Mouse (Mus musculus): ENCODE results near the gene Hhatl. TPM values are rescaled to one million over a fixed set of nuclear protein-coding genes. Genes with fewer than 3 reads are reported as not detected.
A peak's percentile ranks its signal among the peaks of the same experiment; 100 is the strongest.

Hhatl gene
- polyA plus RNA-seq, 1 experiment from 2014 or later, result 0.15 TPM

DNA sequence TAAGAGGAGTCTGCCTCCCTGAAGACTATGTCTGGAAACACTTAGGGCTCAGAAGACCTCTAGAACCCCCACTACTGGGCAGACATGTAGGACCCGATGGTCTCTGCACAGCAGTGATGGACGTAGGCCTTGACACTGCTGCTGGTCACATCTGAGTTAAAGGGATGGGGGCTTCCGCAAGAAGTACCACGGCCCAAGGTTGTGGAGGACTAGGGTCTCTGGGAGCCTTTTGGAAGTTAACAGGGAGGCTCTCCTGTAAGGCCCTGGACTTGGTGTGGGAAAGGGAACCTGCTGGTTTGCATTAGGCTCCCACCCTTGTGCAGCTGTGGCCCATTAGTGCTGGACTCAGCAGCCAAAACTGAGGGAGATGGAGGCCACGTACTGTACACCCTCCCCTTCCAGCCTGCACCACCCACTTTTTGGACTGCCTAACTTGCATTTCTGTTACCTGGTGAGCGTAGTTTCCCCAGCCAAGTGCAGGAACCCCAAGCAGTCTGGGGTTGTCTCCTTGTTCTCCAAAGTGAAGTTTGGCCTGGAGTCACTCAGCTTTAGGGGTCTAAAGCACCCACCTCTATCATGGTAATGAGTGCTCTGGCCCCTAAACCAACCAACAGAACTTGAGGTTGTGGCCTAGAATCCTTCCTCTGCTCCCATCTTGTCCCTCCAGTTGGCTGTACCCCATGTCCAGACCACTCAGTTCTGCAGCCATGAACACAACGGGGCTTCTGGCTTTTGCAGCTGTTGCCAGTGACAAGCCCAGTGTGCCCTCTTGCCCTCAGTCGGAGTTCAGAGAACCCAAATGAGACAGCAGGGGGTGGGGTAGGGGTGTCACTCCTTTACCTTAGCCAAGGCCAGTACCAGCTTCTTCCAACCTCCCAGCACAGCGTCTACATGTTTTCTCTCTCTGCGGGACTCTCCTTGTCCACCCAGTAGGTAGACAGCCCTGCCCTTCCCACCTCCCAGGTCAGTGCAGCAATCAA, 34.2 kb downstream of the Hhatl start:
- no peak for DNase-seq
- ATAC-seq (ENCODE audit: low read depth), result no peak
- no peak overlapping the region for H3K9ac ChIP-seq
- H3K36me3 ChIP-seq, result peaks cover 39% of the 10 kb centered on the region
- peaks cover 49% of the 10 kb centered on the region for H3K27me3 ChIP-seq
- WGBS (ENCODE audit: insufficient replicate concordance), result 61% methylated on average over 10 of the region's 10 CpGs
- peak overlapping the region; percentile 61; the same call in 1 of the 2 replicates for H3K4me3 ChIP-seq (replicated peaks)
- peaks cover 24% of the 10 kb centered on the region for H3K4me1 ChIP-seq (replicated peaks)
- peak overlapping the region; percentile 75 for H3K4me2 ChIP-seq
- no peak overlapping the region for H3K27ac ChIP-seq
- H3K9me3 ChIP-seq (replicated peaks), result no peaks in the 10 kb centered on the region

DNA sequence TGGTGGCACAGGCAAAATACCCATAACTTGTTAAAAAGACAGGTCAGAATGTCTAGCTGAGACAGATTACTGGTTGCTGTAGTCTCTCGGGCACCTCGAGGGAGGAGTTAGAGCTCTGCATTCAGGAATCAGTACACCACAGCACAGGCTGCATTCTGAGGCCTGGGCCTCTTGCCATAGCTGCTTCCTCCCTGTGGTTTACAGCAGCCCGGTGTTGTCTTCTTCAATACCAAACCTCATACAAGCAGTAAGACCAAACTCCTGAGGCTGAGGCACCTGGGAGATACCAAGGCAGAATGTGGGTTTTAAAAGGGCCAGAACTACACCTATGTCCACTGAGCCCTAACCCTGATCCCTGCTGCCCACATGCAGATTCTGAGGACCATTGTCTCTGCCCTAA, 34.9 kb downstream of the Hhatl start:
- WGBS (ENCODE audit: insufficient replicate concordance), result 16% methylated on average over 3 of the region's 3 CpGs
- ATAC-seq (ENCODE audit: low read depth), result no peak

DNA sequence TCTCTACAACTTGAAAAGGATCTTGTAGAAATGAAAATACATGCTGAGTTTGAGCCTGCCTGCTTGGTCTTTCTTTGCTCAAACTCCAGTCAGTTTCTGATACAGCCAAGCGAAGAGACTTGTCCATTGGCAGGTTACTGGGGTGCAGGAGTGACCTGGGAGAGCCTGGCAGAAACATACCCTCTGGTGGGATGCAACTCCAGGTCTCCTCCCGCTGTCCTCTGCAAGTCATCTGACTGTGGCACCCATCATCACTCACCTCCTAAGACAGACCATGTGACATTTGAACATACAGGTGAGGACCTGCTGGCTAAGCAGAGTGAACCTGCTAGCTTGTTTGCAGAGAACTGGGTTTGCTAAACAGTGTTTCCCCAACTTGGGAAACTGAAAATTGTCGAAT, 35.5 kb downstream of the Hhatl start:
- no peak overlapping the region for H3K4me3 ChIP-seq (replicated peaks)
- no peak overlapping the region for H3K27ac ChIP-seq
- H3K4me2 ChIP-seq, result no peak overlapping the region
- H3K4me1 ChIP-seq (replicated peaks), result peaks cover 24% of the 10 kb centered on the region
- peaks cover 42% of the 10 kb centered on the region for H3K27me3 ChIP-seq
- H3K36me3 ChIP-seq, result peaks cover 47% of the 10 kb centered on the region
- no peak for DNase-seq
- WGBS (ENCODE audit: insufficient replicate concordance), result 72% methylated on average over 3 of the region's 3 CpGs
- H3K9ac ChIP-seq, result no peak overlapping the region
- H3K9me3 ChIP-seq (replicated peaks), result no peaks in the 10 kb centered on the region
- no peak for ATAC-seq (ENCODE audit: low read depth)

More for the DNA sequence above, 34.9 kb downstream of the Hhatl start:
- Histone ChIP-seq H3K9me3 (replicated peaks) (no peaks in the 10 kb centered on the region), H3K27ac (no peak overlapping the region), H3K36me3 (peaks cover 41% of the 10 kb centered on the region), H3K9ac (no peak overlapping the region), H3K4me1 (replicated peaks) (peaks cover 24% of the 10 kb centered on the region), H3K27me3 (peaks cover 49% of the 10 kb centered on the region), H3K4me3 (replicated peaks) (no peak overlapping the region), H3K4me2 (no peak overlapping the region)
- no peak for DNase-seq

DNA sequence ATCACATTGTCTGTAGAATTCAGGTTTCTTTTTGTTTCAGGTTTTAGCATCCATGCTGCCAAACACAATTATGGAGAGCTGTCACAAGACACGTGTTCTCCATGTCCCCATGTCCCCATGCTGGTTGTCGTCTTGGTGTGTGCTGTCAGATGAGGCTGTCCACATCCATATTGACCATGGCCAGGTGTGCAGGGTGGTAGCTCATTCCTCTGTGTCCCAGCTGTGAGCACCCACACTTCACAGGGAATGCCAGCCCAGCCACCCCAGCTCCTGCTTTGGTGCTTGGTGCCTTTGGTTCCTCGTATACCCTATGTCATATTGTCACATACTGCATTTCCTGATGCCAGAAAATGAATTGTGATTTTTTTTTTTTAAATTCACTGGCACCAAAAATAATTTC, 37.7 kb downstream of the Hhatl start:
- H3K27me3 ChIP-seq, result peaks cover 21% of the 10 kb centered on the region
- DNase-seq (no peak), ATAC-seq (ENCODE audit: low read depth) (no peak)
- no peak overlapping the region for H3K27ac ChIP-seq
- peaks cover 69% of the 10 kb centered on the region for H3K36me3 ChIP-seq
- H3K4me3 ChIP-seq (replicated peaks), result no peak overlapping the region
- peaks cover 17% of the 10 kb centered on the region for H3K4me1 ChIP-seq (replicated peaks)
- WGBS (ENCODE audit: insufficient replicate concordance), result 77% methylated on average over 3 of the region's 3 CpGs
- H3K9me3 ChIP-seq (replicated peaks), result no peaks in the 10 kb centered on the region
- H3K9ac ChIP-seq, result no peak overlapping the region
- no peak overlapping the region for H3K4me2 ChIP-seq

DNA sequence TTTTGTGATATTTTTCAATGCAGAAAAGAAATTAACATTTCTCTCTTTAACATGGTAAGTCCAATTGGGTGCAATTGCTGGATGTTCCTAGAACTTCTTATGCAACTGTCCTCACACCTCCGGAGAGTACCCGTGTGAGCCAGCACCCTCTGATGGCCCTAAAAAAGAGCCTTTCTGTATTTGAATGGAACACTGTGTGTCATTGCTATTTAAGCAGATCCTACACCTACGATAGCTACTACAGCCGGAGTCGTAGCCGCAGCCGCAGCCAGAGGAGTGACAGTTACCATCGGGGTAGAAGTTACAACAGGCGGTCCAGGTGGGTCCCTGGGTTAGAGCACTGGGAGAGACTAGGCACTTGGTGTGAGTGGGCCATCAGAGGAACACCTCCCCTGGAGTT, 39.5 kb downstream of the Hhatl start:
- Histone ChIP-seq H3K9me3 (replicated peaks) (no peaks in the 10 kb centered on the region), H3K4me2 (no peak overlapping the region), H3K4me3 (replicated peaks) (no peak overlapping the region), H3K4me1 (replicated peaks) (no peaks in the 10 kb centered on the region), H3K27ac (no peak overlapping the region), H3K27me3 (peaks cover 2% of the 10 kb centered on the region), H3K36me3 (peaks cover 87% of the 10 kb centered on the region), H3K9ac (no peak overlapping the region)
- no peak for ATAC-seq (ENCODE audit: low read depth)
- WGBS (ENCODE audit: insufficient replicate concordance), result 90% methylated on average over 9 of the region's 9 CpGs
- DNase-seq, result no peak

DNA sequence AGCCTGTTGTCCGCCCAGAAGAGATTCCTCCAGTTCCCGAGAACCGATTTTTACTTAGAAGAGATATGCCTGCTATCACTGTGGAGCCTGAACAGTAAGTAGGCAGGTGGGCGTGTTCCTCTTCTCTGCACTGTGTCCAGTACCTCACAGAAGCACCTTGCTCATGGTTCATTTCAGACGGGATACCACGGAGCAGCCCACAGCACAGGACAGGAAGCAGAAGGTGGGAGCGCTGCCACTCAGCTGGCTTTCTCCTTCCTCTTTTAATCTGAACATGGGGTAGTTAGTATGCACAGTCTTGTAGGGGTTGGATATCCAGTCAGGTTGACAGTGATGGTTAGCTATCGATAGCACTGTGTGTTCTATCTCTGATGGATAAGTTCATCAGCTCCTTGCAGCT, 48.3 kb downstream of the Hhatl start:
- WGBS (ENCODE audit: insufficient replicate concordance), result 61% methylated on average over 8 of the region's 8 CpGs
- DNase-seq, result no peak
- Histone ChIP-seq H3K4me3 (replicated peaks) (no peak overlapping the region), H3K9ac (no peak overlapping the region), H3K4me2 (no peak overlapping the region), H3K27ac (no peak overlapping the region), H3K4me1 (replicated peaks) (no peaks in the 10 kb centered on the region), H3K27me3 (no peaks in the 10 kb centered on the region), H3K36me3 (peaks cover 87% of the 10 kb centered on the region), H3K9me3 (replicated peaks) (no peaks in the 10 kb centered on the region)
- no peak for ATAC-seq (ENCODE audit: low read depth)

DNA sequence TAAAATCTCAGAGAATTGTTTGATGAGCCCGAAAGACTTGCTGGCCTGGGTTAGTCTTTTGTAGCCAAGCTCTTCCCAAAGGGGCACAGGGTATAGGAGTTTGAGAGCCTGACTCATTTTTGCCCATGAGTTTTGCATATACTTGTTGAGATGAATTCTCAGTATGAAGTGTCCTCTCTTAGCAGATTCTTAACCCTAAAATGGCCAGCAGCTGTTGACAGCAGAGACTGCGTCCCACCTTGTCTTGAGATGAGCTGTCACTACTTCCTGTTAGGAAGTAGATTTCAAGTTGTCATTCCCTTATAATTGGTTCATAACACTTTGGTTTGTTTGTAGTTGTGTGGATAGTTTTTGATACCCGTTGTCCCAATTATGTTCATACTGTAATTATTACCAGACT, 51.1 kb downstream of the Hhatl start:
- no peaks in the 10 kb centered on the region for H3K27me3 ChIP-seq
- DNase-seq, result no peak
- H3K9me3 ChIP-seq (replicated peaks), result no peaks in the 10 kb centered on the region
- no peak overlapping the region for H3K9ac ChIP-seq
- WGBS (ENCODE audit: insufficient replicate concordance), result 81% methylated on average over 3 of the region's 3 CpGs
- H3K36me3 ChIP-seq, result peaks cover 71% of the 10 kb centered on the region
- H3K4me3 ChIP-seq (replicated peaks), result no peak overlapping the region
- H3K4me2 ChIP-seq, result no peak overlapping the region
- no peaks in the 10 kb centered on the region for H3K4me1 ChIP-seq (replicated peaks)
- no peak overlapping the region for H3K27ac ChIP-seq
- no peak for ATAC-seq (ENCODE audit: low read depth)

DNA sequence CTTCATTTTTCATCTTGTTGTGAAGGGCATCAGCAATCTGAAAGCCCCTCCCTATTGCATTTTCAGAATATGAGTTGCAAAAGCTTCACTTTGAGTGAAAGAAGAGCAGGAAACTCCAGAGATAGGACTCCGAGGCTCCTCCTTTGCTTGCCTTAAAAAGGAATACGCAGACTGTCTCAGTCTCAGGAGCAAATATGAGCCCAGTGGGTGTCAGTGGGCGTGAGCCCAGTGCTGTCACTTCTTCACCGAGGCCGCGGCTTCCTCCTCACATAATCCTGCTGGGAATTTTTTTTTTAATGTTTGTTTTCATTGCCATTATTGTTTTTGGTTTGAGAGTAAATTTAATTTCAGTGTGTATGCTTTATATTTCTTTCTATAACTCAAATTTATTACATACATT, 51.8 kb downstream of the Hhatl start:
- no peak for ATAC-seq (ENCODE audit: low read depth)

More for the DNA sequence above, 51.8 kb downstream of the Hhatl start:
- H3K9me3 ChIP-seq (replicated peaks), result no peaks in the 10 kb centered on the region
- peaks cover 72% of the 10 kb centered on the region for H3K36me3 ChIP-seq
- H3K9ac ChIP-seq, result no peak overlapping the region
- no peak overlapping the region for H3K4me3 ChIP-seq (replicated peaks)
- H3K4me1 ChIP-seq (replicated peaks), result no peaks in the 10 kb centered on the region
- H3K27me3 ChIP-seq, result no peaks in the 10 kb centered on the region
- DNase-seq, result no peak
- 87% methylated on average over 6 of the region's 6 CpGs for WGBS (ENCODE audit: insufficient replicate concordance)
- no peak overlapping the region for H3K4me2 ChIP-seq
- H3K27ac ChIP-seq, result no peak overlapping the region

Other genes starting within 250 kb of the Hhatl start
- 0.14 TPM in 1 of 2 replicates, not detected in the other for gene Lyzl4, start 150.4 kb downstream of the Hhatl start, polyA plus RNA-seq (2015; fragmentation: Nextera tagmentation; extraction: Ambion mirVana)
- gene Vipr1, start 149.8 kb downstream of the Hhatl start, polyA plus RNA-seq (2015; fragmentation: Nextera tagmentation; extraction: Ambion mirVana), result 0.27 and 0.29 TPM in 2 replicates
- 3.7 and 3.9 TPM in 2 replicates for gene Sec22c, start 87.0 kb downstream of the Hhatl start, polyA plus RNA-seq (2015; fragmentation: Nextera tagmentation; extraction: Ambion mirVana)
- gene Ss18l2, start 82.2 kb downstream of the Hhatl start, polyA plus RNA-seq (2015; fragmentation: Nextera tagmentation; extraction: Ambion mirVana), result 78.9 and 81.9 TPM in 2 replicates
- gene Nktr, start 73.3 kb downstream of the Hhatl start, polyA plus RNA-seq (2015; fragmentation: Nextera tagmentation; extraction: Ambion mirVana), result 29.7 and 33.3 TPM in 2 replicates
- 1.2 and 1.3 TPM in 2 replicates for gene Zfp651, start 33.2 kb downstream of the Hhatl start, polyA plus RNA-seq (2015; fragmentation: Nextera tagmentation; extraction: Ambion mirVana)
- 0.27 and 0.45 TPM in 2 replicates for gene Klhl40, start 14.9 kb downstream of the Hhatl start, polyA plus RNA-seq (2015; fragmentation: Nextera tagmentation; extraction: Ambion mirVana)
- gene Ccdc13, start 47.0 kb upstream of the Hhatl start, polyA plus RNA-seq (2015; fragmentation: Nextera tagmentation; extraction: Ambion mirVana), result not detected in 2 replicates
- 105 and 113 TPM in 2 replicates for gene Higd1a, start 65.9 kb upstream of the Hhatl start, polyA plus RNA-seq (2015; fragmentation: Nextera tagmentation; extraction: Ambion mirVana)
- gene Ackr2, start 105.8 kb upstream of the Hhatl start, polyA plus RNA-seq (2015; fragmentation: Nextera tagmentation; extraction: Ambion mirVana), result 0.21 and 0.27 TPM in 2 replicates
- gene Cyp8b1, start 123.8 kb upstream of the Hhatl start, polyA plus RNA-seq (2015; fragmentation: Nextera tagmentation; extraction: Ambion mirVana), result 0.46 and 0.63 TPM in 2 replicates
- gene Fam198a, start 158.5 kb upstream of the Hhatl start, polyA plus RNA-seq (2015; fragmentation: Nextera tagmentation; extraction: Ambion mirVana), result 0.12 and 0.25 TPM in 2 replicates
- 2.6 and 3.0 TPM in 2 replicates for gene Pomgnt2, start 204.6 kb upstream of the Hhatl start, polyA plus RNA-seq (2015; fragmentation: Nextera tagmentation; extraction: Ambion mirVana)